Mouse (Mus musculus) c-Kit-positive CD71-positive TER-119-negative erythroid progenitor cells, embryonic 14.5 days (primary cell): ENCODE measurements around the gene Gm17324.
"Not testable (repeated sequence)": the region's sequence is repeated elsewhere in the genome, so short reads cannot be mapped to it uniquely, and the experiment has no call there.

Source experiments
- DNase-seq: peaks from one replicate; pipeline ENCODE4 v3.0.0-alpha.2; 2013; ENCODE audit warnings: low read depth

Gene Gm17324

GRCm38 (mm10) chr9:78447973-78448873 is at the start of gene Gm17324, which contains the start of gene Mto1:
Gene Gm17324 (minus strand): TSS chr9:78448786.
Gene Mto1 (plus strand): TSS chr9:78448208.
- peak; percentile 87 for DNase-seq

- no peak for DNase-seq
Measured at GRCm38 (mm10) chr9:78493171-78493570, 44.6 kb upstream of the Gm17324 start.

- no peak for DNase-seq
Measured at GRCm38 (mm10) chr9:78492254-78492653, 43.7 kb upstream of the Gm17324 start.

GRCm38 (mm10) chr9:78491169-78491568 is 42.6 kb upstream of the Gm17324 start:
- DNase-seq = no peak

GRCm38 (mm10) chr9:78488890-78489420 is 40.4 kb upstream of the Gm17324 start, which contains the start of gene Eef1a1:
Gene Eef1a1 (minus strand): TSS chr9:78489151.
- no peak for DNase-seq

- not testable (repeated sequence) for DNase-seq
Measured at GRCm38 (mm10) chr9:78488021-78488420, 39.4 kb upstream of the Gm17324 start.

- DNase-seq = no peak
Measured at GRCm38 (mm10) chr9:78484660-78485059, 36.1 kb upstream of the Gm17324 start.

GRCm38 (mm10) chr9:78482386-78482785 is 33.8 kb upstream of the Gm17324 start:
- DNase-seq = no peak

GRCm38 (mm10) chr9:78481423-78482331 is 33.1 kb upstream of the Gm17324 start:
- peak; percentile 91 for DNase-seq

- DNase-seq = peak; percentile 48
Measured at GRCm38 (mm10) chr9:78480706-78481358, 32.2 kb upstream of the Gm17324 start.

GRCm38 (mm10) chr9:78480227-78480626 is 31.6 kb upstream of the Gm17324 start:
- not testable (repeated sequence) for DNase-seq

GRCm38 (mm10) chr9:78479308-78479707 is 30.7 kb upstream of the Gm17324 start:
- DNase-seq = not testable (repeated sequence)

- DNase-seq = not testable (repeated sequence)
Measured at GRCm38 (mm10) chr9:78478009-78478605, 29.5 kb upstream of the Gm17324 start.

- peak; percentile 68 for DNase-seq
Measured at GRCm38 (mm10) chr9:78477021-78477551, 28.5 kb upstream of the Gm17324 start.

GRCm38 (mm10) chr9:78476531-78477020 is 28.0 kb upstream of the Gm17324 start:
- no peak for DNase-seq

GRCm38 (mm10) chr9:78475873-78476272 is 27.3 kb upstream of the Gm17324 start:
- DNase-seq = no peak

GRCm38 (mm10) chr9:78475383-78475780 is 26.8 kb upstream of the Gm17324 start:
- DNase-seq = no peak

- DNase-seq = no peak
Measured at GRCm38 (mm10) chr9:78474771-78475382, 26.3 kb upstream of the Gm17324 start.

GRCm38 (mm10) chr9:78474270-78474669 is 25.7 kb upstream of the Gm17324 start:
- no peak for DNase-seq

- no peak for DNase-seq
Measured at GRCm38 (mm10) chr9:78473588-78473987, 25.0 kb upstream of the Gm17324 start.
